22 mouse cellular contexts compared by ENCODE assay signal in the genomic region with DNA sequence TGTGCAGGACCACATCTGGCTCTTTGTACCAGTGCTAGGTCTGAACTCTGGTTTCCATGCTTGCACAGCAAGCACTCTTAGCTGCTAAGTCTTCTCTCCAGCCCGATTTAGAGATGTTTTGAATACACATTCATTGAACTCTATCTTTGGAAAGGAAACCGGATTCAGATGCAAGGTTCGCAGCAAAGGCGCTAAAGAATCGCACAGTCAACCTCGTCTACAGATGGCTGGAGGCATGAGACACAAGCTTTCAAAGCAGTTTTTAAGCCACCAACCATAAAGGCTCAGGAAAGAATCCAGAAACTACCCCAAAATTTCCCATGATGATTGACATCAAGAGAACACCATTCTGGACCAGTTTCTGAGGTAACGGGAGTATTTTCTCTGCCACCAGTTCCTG.
DNase-seq lines count a peak whose midpoint lies in the region; ATAC-seq lines count a peak whose summit lies in the region.
"Had no signal": no experiment of that assay in that cellular context is flagged by ENCODE, and none has a peak within 500 bp of the region (broad histone marks: within the 10 kb centered on the region; RNA-seq: fewer than 3 reads in every experiment).

No protein-coding gene starts in this region.

- intact Hi-C loops in left cerebral cortex, postnatal 36 days (cut with DNase I) = no loop called here

- DNase-seq in left cerebral cortex, postnatal 36 days (ENCODE audit: low spot score in 2 of 2) = peak; percentile 13 to 15
- no peak for DNase-seq in left cerebral cortex, adult 11 months (ENCODE audit: low spot score)
- DNase-seq in frontal cortex, postnatal 10 days (ENCODE audit: low spot score in 2 of 2) = peak; percentile 11 to 12
- DNase-seq in telencephalon, adult 2 months (ENCODE audit: low read depth, low spot score) = peak; percentile 55
- no peak for DNase-seq in cerebellum, adult 11 months
- DNase-seq: adrenal gland, adult 2 months; adrenal gland, postnatal 25 days; cerebellum, adult 11-12 months; cerebellum, adult 9-10 months; cerebellum, postnatal 25 days; forebrain, postnatal 0 days; gastrocnemius, postnatal 14 days; heart, adult 2 months; heart, postnatal 14 days had no signal

- no peaks in the 10 kb centered on the region for H3K27me3 ChIP-seq in forebrain, embryonic 15.5 days
- H3K27me3 ChIP-seq: embryonic facial prominence, embryonic 12.5 days; forebrain, embryonic 12.5 days; heart, embryonic 15.5 days; hindbrain, embryonic 13.5 days had no signal

- no peaks in the 10 kb centered on the region for H3K9me3 ChIP-seq in forebrain, embryonic 15.5 days
- H3K9me3 ChIP-seq: embryonic facial prominence, embryonic 12.5 days; forebrain, embryonic 12.5 days; heart, embryonic 15.5 days; hindbrain, embryonic 13.5 days had no signal

- H3K4me1 ChIP-seq in forebrain, embryonic 15.5 days = no peaks in the 10 kb centered on the region
- H3K4me1 ChIP-seq: embryonic facial prominence, embryonic 12.5 days; forebrain, embryonic 12.5 days; hindbrain, embryonic 13.5 days had no signal

- no peak overlapping the region for H3K9ac ChIP-seq in forebrain, embryonic 15.5 days (replicated peaks)
- H3K9ac ChIP-seq: embryonic facial prominence, embryonic 12.5 days; forebrain, embryonic 12.5 days; forebrain, postnatal 0 days; heart, embryonic 15.5 days; hindbrain, embryonic 13.5 days had no signal

- WGBS in forebrain, embryonic 15.5 days = 94% methylated on average over 7 of the region's 7 CpGs

- no peak overlapping the region for H3K4me2 ChIP-seq in forebrain, embryonic 15.5 days (replicated peaks)
- H3K4me2 ChIP-seq: embryonic facial prominence, embryonic 12.5 days; forebrain, embryonic 12.5 days; heart, embryonic 11.5 days; heart, embryonic 15.5 days; hindbrain, embryonic 13.5 days had no signal

- no peak overlapping the region for H3K4me3 ChIP-seq in forebrain, embryonic 15.5 days
- H3K4me3 ChIP-seq: embryonic facial prominence, embryonic 12.5 days; forebrain, embryonic 12.5 days; heart, adult 2 months; heart, embryonic 15.5 days; hindbrain, embryonic 13.5 days had no signal

- peak; percentile 79 for ATAC-seq in frontal cortex, adult (ENCODE audit: low TSS enrichment)
- ATAC-seq in forebrain, embryonic 15.5 days (replicated peaks) = no peak
- ATAC-seq: forebrain, postnatal 0 days; hindbrain, postnatal 0 days had no signal

- no peaks in the 10 kb centered on the region for H3K36me3 ChIP-seq in forebrain, embryonic 15.5 days
- H3K36me3 ChIP-seq: embryonic facial prominence, embryonic 12.5 days; forebrain, embryonic 12.5 days; heart, embryonic 15.5 days; hindbrain, embryonic 13.5 days had no signal

- H3K27ac ChIP-seq in forebrain, embryonic 15.5 days (replicated peaks) = no peak overlapping the region
- H3K27ac ChIP-seq: embryonic facial prominence, embryonic 12.5 days; forebrain, embryonic 12.5 days; heart, adult 2 months; heart, embryonic 15.5 days; hindbrain, embryonic 13.5 days; hindbrain, postnatal 0 days had no signal

Comparison
In these comparisons a context has a peak if more than half of its experiments do, and no peak if none do; other contexts are left out.
1. DNase-seq: peak in left cerebral cortex, postnatal 36 days (2 of 2), frontal cortex, postnatal 10 days (2 of 2) and telencephalon, adult 2 months (single experiment); none in left cerebral cortex, adult 11 months (single experiment) and cerebellum, adult 11 months (single experiment).